Mouse (Mus musculus): ENCODE measurements at regions not wholly inside any gene's neighbourhood (a gene's known extent, or its start where the extent isn't known, plus 50 kb on each side); places are given as distances from the start of the nearest gene placed in this dataset.

DNA sequence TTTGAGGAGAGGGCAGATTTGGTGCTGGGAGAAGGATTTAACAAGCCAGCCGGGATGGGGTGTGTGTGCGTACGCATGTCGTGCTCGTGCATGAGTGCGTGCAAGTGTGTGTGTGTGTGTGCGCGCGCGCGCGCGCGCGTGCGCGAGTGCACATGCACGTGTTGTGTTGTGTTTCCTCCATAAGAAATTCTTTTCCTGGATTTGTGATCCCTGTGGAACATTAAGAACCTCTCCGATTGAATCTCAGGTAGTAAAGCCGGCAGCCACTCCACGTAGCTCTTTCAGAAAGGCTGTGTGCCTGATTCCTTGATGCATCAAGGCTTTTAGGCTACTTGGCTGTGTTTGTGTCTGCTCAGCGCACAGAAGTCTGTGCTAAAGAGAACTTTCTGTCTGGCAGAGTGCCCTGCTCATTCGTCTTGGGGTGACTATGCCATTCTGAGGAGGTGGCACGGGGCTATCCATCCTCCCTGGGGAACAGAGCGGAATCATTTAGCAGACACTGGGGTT, 62.7 kb upstream of the Sox4 start:
- no peak for DNase-seq

DNA sequence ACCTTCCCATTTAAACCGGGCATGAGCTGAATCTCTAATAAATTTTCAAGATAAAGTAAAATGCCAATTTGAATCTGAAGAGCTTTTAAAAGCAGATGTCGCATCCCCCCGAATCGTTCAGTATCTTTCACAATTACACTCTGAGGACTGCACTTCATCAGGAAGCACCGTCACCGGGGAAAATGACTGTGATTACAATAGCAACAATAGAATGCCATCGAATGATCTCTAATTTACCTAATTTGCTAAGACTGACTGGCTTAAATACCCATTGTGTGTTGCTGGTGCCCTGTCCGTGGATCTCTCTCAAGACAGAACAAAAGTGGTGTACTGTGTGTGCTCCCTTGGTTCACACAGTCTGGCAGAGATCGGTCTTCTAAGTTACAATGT, 62.1 kb upstream of the Sox4 start:
- no peak for DNase-seq

DNA sequence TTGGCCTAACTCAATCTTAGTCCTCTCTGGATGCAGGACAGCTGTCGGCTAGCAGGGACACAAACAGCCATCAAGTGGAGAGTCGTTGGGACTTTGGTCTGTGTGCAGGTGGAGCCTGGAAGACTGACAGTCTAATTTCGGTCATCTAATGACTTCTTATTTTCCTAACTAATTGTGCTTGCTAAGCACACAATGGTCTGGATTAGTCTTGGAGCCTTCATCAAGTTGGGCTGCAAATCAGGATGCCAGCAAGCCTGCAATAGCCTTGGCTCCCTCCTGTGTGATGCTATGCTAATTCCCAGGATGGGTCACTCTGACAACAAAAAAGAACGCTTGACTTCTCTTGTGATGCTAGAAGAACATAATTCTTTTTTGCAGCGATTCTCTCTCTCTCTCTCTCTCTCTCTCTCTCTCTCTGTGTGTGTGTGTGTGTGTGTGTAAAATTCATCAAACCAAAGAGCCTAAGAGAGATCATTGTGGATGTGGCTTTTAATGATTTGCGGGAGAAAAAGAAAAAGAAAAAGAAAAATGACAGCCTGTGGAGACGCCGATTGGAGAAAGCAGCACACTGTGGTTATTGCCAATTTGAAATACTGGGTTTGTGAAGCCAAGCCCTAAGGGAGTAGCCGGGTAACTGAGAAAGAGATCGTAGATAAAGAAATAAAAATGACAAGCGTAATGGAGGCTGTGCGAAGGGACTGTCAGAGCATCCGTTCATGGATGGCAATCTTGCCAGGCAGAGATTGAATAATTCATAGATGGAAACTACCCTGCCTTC, 61.5 kb upstream of the Sox4 start:
- DNase-seq: no peak

DNA sequence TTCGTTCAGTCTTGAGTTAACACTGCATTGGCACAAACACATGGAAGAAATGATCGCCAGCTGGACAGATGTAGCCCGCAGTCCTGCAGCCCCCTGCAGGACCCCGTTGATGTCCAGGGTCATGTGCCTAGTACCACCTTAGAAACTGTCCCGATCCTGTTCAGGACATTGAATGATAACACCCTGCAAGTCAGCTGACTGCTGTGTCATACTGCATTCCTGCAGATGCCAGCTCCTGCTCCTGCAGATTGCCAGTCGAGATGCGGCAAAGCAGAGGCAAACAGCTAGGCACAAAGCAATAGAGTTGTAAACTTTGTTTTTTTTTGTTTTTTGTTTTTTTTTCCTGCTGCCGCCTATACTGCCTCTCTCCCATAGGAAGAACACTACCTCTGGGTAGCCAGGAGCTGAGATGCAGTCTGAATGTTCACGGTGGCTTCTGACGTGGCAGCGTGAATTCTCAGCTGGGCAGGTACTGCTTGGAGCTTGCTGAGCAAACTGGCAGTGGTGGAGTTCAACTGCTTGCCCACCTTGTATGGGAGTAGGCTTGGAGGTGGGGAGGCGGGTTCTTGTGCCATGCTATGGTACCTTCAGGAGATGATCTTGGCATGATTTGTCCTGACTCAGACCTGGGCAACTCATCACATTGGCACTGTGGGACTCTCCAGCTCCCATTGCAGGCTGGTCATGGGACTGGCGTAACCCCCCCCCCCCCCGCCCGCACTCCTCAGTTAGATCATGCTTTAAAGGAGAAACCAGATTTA, 60.7 kb upstream of the Sox4 start:
- no peak for DNase-seq

DNA sequence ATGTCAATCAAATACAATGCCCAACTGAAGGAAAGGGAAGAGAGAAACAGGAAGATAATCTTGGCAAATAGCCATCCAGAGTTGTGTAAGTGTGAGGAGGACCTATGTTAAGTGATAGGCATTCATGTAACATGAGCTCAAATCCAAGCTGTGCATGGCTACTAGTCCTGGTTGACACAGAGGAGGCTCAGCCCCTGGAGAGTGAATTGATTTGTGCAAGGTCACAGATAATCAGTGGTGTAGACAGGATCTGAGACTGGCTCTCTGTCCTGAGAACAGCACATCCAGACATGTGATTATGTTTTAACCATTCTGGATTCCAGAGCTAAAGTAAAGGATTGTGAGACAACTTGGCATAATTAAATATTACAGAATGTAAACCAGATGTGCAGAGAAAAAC, 53.0 kb upstream of the Sox4 start:
- peak; percentile 7 for DNase-seq
